Mouse (Mus musculus): ENCODE data around the gene Dock1.

DNA sequence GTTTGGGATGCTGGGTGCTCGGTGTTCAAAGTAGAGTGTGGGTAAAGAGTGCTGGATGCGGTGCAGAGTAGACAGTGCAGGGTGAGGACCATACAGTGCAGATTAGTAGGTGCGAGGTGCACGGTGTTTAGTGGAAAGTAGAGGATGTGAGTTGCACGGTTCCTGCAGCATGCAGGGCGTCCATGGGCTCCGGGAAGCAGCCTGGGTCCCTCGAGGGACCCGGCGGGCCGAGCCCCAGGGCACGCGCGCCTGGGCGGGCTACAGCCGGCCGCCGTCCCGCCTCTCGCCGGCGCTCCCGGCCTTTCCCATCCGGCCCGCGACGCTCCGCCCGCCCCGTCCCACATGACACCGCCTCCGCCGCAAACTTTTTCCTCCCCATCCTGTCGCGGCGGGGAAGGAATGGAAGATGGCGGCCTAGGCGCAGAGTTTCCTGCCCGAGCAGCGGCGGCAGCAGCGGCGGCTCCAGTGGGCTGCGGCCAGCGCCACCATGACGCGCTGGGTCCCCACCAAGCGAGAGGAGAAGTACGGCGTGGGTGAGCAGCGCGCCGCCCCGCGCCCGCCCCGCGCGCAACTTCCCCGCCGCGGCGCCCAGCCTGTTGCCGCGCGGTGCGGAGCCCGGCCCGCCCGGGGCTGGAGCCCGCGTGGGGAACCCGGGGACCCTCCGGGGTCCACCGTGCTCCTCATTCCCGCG, at the start of gene Dock1:
- TF ChIP-seq POLR2A (IDR thresholded peaks at IDR 0.05; ENCODE audit: insufficient read depth, low read depth, low read length) (no peak), CTCF (IDR thresholded peaks at IDR 0.05; ENCODE audit: insufficient read depth, low read depth, low read length) (no peak)
